Mouse (Mus musculus) thymus, adult 2 months (tissue): ENCODE results near the gene Btbd16. TPM values are rescaled to one million over a fixed set of nuclear protein-coding genes. Genes with fewer than 3 reads are reported as not detected.

Experiments used
- DNase-seq: peaks from one replicate; pipeline ENCODE4 v3.0.0; 2021
- H3K27ac ChIP-seq: fragments of 200-500 bp; 2 replicates; pipeline ENCODE4 v1.5.1; 2012; ENCODE audit warnings: low read length, control low read depth; ENCODE audit not compliant: control insufficient read depth, insufficient read depth
- H3K27me3 ChIP-seq: fragments of 200-500 bp; 2 replicates; pipeline ENCODE4 v1.6.1; 2012; ENCODE audit warnings: mild to moderate bottlenecking, low read length, moderate library complexity, mixed read lengths; ENCODE audit not compliant: control insufficient read depth, insufficient read depth
- H3K36me3 ChIP-seq: fragments of 200-500 bp; 2 replicates; pipeline ENCODE4 v1.6.1; 2012; ENCODE audit warnings: mild to moderate bottlenecking, low read length, moderate library complexity; ENCODE audit not compliant: control insufficient read depth, insufficient read depth
- H3K4me1 ChIP-seq: fragments of 200-500 bp; replicated peaks from 2 replicates; pipeline ENCODE4 v1.6.1; 2012; ENCODE audit warnings: low read length; ENCODE audit not compliant: control insufficient read depth, insufficient read depth
- H3K4me3 ChIP-seq: fragments of 200-500 bp; 2 replicates; pipeline ENCODE4 v1.5.1; 2012; ENCODE audit warnings: mild to moderate bottlenecking, low read length, control low read depth, moderate library complexity; ENCODE audit not compliant: control insufficient read depth, insufficient read depth
- CTCF ChIP-seq: fragments of 200-500 bp; IDR thresholded peaks from 2 replicates; pipeline ENCODE4 v1.5.1; 2012; ENCODE audit warnings: mild to moderate bottlenecking, control low read depth, low read length, moderate library complexity, borderline replicate concordance; ENCODE audit not compliant: control insufficient read depth, poor library complexity, insufficient read depth; ENCODE audit errors: extremely low read depth
- POLR2A ChIP-seq: fragments of 200-500 bp; IDR thresholded peaks from 2 replicates; pipeline ENCODE4 v1.6.1; 2012; ENCODE audit warnings: mild to moderate bottlenecking, low read length, control low read depth, moderate library complexity; ENCODE audit not compliant: control insufficient read depth, poor library complexity, insufficient read depth; ENCODE audit errors: extremely low read depth
- WGBS: fragments of 180-500 bp; shearing (Covaris S2); methylation state at CpG from one replicate; pipeline ENCODE4 v1.1.7; 2018; 5-methylcytosine and 5-hydroxymethylcytosine counted together
- polyA plus RNA-seq: library from polyadenylated mRNA; depleted of rRNA; stranded (reverse); fragments of >200 nt; gene quantifications from 2 replicates; pipeline ENCODE4 v1.2.3, GENCODE M21; 2012

Btbd16 gene
- polyA plus RNA-seq, 1 experiment, result 0.13 TPM

DNA sequence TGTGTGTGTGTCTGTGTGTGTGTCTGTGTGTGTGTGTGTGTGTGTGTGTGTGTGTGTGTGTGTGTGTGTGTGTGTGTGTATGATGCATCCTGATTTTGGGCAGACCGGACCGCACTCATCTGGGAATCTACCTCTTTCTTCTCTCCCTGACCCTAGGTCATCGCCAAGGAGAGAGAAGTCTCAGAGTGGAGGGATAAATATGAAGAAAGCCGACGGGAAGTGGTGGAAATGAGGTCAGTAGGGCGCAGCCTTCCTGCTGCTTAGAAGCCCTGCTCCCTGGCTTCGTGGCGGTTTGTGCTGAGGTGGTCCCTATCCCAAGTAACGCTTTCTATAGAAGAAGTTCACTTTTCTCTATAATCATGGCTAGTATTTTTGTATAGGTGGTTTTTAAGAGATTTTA, 22.2 kb upstream of the Btbd16 start:
- 86% methylated on average over 9 of the region's 9 CpGs for WGBS
- TF ChIP-seq CTCF (no peak), POLR2A (no peak)
- H3K27ac ChIP-seq, result no peak overlapping the region
- H3K36me3 ChIP-seq, result no peaks in the 10 kb centered on the region
- no peak for DNase-seq
- H3K4me3 ChIP-seq, result no peak overlapping the region
- H3K27me3 ChIP-seq, result no peaks in the 10 kb centered on the region
- no peaks in the 10 kb centered on the region for H3K4me1 ChIP-seq

DNA sequence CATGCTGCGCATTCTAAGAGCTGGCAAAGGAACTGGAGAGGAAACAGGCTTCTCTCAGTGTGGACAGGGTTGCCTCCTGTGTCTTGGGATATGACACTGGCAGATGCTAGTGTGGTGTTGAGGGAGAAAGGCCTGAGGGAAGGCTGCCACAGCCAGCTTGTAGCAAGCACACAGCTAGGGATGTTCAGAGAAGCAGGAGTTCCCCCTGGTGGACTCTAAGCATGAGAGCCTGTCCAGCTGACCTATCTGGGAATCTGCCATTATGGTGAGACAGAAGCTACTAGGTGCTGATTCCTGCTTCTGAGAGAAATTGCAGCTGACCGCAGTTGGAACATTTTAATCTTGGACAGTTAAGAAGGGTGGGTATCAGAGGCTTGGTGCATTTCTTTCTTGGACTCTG, 19.1 kb upstream of the Btbd16 start:
- WGBS, result 94% methylated on average over 2 of the region's 2 CpGs
- DNase-seq, result no peak
- no peak overlapping the region for H3K4me3 ChIP-seq
- H3K4me1 ChIP-seq, result no peaks in the 10 kb centered on the region
- no peaks in the 10 kb centered on the region for H3K36me3 ChIP-seq
- no peak overlapping the region for H3K27ac ChIP-seq
- TF ChIP-seq POLR2A (no peak), CTCF (no peak)
- H3K27me3 ChIP-seq, result no peaks in the 10 kb centered on the region

DNA sequence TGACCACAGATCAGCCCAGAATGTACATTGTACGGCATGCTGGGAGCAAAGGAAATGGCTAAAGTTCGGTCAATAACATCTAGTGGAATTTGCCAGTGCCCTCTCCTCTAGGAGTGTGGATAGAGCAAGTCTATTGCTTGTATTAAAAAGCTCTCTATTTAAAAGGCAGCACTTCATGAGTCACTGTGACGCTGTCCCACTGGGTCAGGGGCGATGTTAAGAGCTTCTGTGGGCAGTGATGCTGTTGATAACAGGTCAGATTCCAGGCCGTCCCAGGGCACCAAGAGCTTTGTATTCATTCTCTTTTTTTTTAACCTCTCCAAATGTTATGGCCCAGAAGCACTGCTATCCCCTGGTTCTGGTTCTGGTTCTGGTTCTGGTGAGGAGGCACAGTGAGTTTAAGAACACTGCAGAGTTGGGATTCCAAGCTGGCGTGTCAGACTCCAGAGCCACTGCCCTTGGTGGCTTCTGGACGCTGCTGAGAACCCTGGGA, 17.5 kb upstream of the Btbd16 start:
- no peaks in the 10 kb centered on the region for H3K27me3 ChIP-seq
- H3K36me3 ChIP-seq, result no peaks in the 10 kb centered on the region
- no peak for DNase-seq
- 94% methylated on average over 7 of the region's 7 CpGs for WGBS
- H3K4me3 ChIP-seq, result no peak overlapping the region
- no peak overlapping the region for H3K27ac ChIP-seq
- TF ChIP-seq CTCF (no peak), POLR2A (no peak)
- no peaks in the 10 kb centered on the region for H3K4me1 ChIP-seq

DNA sequence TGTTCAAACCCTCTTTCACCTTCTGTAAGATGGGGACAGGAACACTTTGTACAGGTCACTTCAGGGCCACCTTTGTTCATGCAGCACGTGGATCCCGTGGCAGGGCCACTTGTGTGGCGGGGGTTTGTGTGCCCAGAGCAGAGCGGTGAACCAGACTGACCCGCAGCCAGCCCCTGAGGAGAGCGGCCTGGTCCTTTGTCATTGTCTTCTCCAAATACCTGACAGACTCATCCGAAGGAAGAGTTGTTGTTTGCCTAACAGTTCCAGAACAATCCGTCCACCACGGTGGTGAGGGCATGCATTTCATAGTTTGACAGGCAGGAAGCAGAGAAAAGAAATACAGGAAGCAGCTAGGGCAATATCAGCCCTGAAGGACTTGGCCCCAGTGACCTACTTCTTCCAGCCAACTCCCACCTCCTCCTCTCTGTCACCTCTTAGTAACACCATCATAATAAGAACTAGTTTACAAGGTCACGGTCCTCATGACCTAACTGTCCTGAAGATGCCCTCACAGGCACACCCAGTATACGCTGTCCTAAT, 16.5 kb upstream of the Btbd16 start:
- Histone ChIP-seq H3K27ac (no peak overlapping the region), H3K4me3 (no peak overlapping the region), H3K4me1 (no peaks in the 10 kb centered on the region), H3K36me3 (no peaks in the 10 kb centered on the region), H3K27me3 (no peaks in the 10 kb centered on the region)
- TF ChIP-seq CTCF, result no peak
- TF ChIP-seq POLR2A, result no peak
- 84% methylated on average over 11 of the region's 11 CpGs for WGBS
- DNase-seq, result no peak

DNA sequence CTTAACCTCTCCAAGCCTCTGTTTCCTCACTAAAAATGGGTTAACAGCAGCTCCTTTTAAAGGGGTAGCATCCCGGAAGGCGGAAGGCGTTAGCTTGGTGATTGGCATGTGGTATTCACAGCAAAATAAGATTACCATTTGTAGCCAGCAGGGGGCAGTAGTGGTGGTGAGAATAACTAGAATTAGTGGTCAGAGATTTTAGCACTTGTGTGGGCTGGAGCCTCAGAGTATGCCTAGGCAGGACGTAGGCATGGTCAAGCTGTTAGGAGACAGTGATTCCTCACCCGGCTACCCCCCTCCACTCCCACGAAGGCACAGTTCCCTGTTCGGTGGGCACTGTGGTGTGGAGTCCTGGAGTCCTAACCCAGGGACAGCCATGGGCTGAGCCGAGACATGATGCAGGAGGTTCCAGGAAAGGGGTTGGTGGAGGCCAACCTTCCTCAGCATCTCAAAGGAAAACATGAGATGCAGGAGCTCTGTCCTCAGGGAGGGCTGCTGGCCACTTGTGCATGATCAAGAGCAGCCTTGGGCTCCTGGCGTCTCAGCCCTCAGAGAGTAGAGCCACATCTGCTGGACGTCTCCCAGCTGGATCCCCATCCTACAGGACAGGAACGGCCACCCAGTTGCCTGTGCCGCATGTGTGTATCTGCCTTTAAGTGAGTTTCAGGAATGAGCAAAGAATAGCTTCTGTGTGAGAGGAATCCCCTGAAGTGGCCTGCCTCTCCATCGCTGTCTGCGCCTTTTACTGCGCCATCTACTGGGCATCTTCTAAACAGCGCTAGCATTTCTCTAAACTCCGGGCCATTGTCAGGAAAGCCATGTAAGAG, 11.6 kb upstream of the Btbd16 start:
- Histone ChIP-seq H3K36me3 (no peaks in the 10 kb centered on the region), H3K27ac (no peak overlapping the region), H3K27me3 (no peaks in the 10 kb centered on the region), H3K4me3 (no peak overlapping the region), H3K4me1 (no peaks in the 10 kb centered on the region)
- TF ChIP-seq CTCF (peak; percentile 56; the same call in 1 of the 2 replicates), POLR2A (no peak)
- peak; percentile 63 for DNase-seq
- WGBS, result 46% methylated on average over 17 of the region's 17 CpGs

DNA sequence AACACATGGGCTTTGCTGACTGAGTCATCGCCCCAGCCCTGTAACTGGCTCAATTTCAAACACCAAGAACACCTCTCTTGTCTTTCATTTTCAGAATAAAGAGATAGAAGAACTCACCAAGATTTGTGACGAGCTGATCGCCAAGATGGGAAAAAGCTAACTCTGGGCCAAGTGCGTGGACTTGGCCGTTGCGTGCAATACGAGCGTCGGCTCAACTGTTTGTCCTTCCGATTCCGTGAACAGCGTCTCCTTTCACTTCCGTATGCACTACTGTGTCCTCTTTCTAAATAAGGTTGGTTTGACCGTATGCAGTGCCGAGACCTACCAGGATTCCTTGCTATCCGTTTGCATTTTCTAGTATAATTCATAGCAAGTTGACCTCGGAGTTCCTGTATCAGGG, 9.7 kb upstream of the Btbd16 start:
- Histone ChIP-seq H3K27ac (no peak overlapping the region), H3K4me1 (no peaks in the 10 kb centered on the region), H3K36me3 (no peaks in the 10 kb centered on the region), H3K27me3 (no peaks in the 10 kb centered on the region), H3K4me3 (no peak overlapping the region)
- no peak for DNase-seq
- 98% methylated on average over 17 of the region's 17 CpGs for WGBS
- no peak for TF ChIP-seq CTCF
- no peak for TF ChIP-seq POLR2A
